ENCODE assay signal across 8 mouse cellular contexts in the genomic region with DNA sequence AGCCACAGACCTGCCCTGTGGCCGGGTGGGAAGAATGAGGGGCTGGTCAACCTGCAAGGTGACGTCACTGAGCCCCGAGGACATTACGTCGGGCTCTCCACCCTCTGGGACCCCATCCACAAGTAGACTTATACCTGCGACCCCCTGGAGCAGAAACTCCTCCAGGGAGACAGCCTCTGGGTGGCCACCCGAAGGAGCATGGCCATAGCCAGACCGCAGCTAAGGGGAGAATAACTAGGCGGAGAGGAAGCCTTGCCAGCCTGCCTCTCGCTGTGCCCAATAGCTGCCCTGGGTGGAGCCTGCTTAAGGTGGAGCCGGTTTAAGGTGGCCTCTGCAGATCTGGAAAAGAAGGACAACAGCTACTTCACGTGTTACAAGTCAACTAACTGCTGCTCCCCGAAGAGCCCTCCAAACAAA. TPM values are rescaled to one million over a fixed set of nuclear protein-coding genes. Genes with fewer than 3 reads are reported as not detected.
A peak's percentile ranks its signal among the peaks of the same experiment; 100 is the strongest.
DNase-seq lines count a peak whose midpoint lies in the region; ATAC-seq and TF ChIP-seq lines count a peak whose summit lies in the region.

A gene (minus strand): TSS at position 270 of the 417 bp plus-strand sequence.

- H3K36me3 ChIP-seq in intestine, postnatal 0 days (ENCODE audit: control insufficient read depth, insufficient read depth), result 0 out of 2 replicates have a peak, but pooled peaks cover 4% of the 10 kb centered on the region
- no peaks in the 10 kb centered on the region for H3K36me3 ChIP-seq in liver, embryonic 15.5 days (replicated peaks)

- 20% methylated on average over 13 of the region's 13 CpGs for WGBS in intestine, postnatal 0 days
- WGBS in liver, embryonic 15.5 days (ENCODE audit: insufficient replicate concordance), result 32% methylated on average over 13 of the region's 13 CpGs

- no peaks in the 10 kb centered on the region for H3K9me3 ChIP-seq in intestine, postnatal 0 days (ENCODE audit: control insufficient read depth)
- no peaks in the 10 kb centered on the region for H3K9me3 ChIP-seq in liver, embryonic 15.5 days (replicated peaks)

- H3K9ac ChIP-seq in intestine, postnatal 0 days (ENCODE audit: low read depth, low read length), result no peak within 1 kb of the TSS
- no peak within 1 kb of the TSS for H3K9ac ChIP-seq in liver, embryonic 15.5 days

- H3K27ac ChIP-seq in intestine, postnatal 0 days (ENCODE audit: low read depth, low read length), result no peak within 1 kb of the TSS
- H3K27ac ChIP-seq in liver, embryonic 15.5 days (replicated peaks), result no peak within 1 kb of the TSS

- no peaks in the 10 kb centered on the region for H3K4me1 ChIP-seq in intestine, postnatal 0 days (replicated peaks; ENCODE audit: control insufficient read depth, insufficient read depth, low read length)
- H3K4me1 ChIP-seq in liver, embryonic 15.5 days (replicated peaks), result peaks cover 9% of the 10 kb centered on the region; the same call in 1 of the 2 replicates

- H3K27me3 ChIP-seq in intestine, postnatal 0 days (replicated peaks; ENCODE audit: control insufficient read depth, insufficient read depth, low read length), result no peaks in the 10 kb centered on the region
- no peaks in the 10 kb centered on the region for H3K27me3 ChIP-seq in liver, embryonic 15.5 days

- TF ChIP-seq CTCF in intestine, postnatal 0 days (IDR thresholded peaks at IDR 0.05; ENCODE audit: low read depth), result no peak

- H3K4me2 ChIP-seq in intestine, postnatal 0 days (replicated peaks; ENCODE audit: low read depth), result peak within 1 kb of the TSS; percentile 66
- H3K4me2 ChIP-seq in liver, embryonic 15.5 days, result peak within 1 kb of the TSS; percentile 56

- peak; percentile 49 to 53 for DNase-seq in urinary bladder, adult 18-20 months (ENCODE audit: low spot score in 2 of 2)
- no peak for DNase-seq in urinary bladder, postnatal 10 days (ENCODE audit: low spot score)
- no peak for DNase-seq in embryo, embryonic 10 days (ENCODE audit: low spot score)

- ATAC-seq in common myeloid progenitor, adult 5-6 weeks (replicated peaks; ENCODE audit: low read depth, poor library complexity, severe bottlenecking), result peak; percentile 70
- ATAC-seq in granulocyte monocyte progenitor cell, adult 5-6 weeks (replicated peaks; ENCODE audit: poor library complexity, severe bottlenecking), result peak; percentile 48
- peak; percentile 68 for ATAC-seq in intestine, postnatal 0 days
- ATAC-seq in liver, embryonic 15.5 days (ENCODE audit: insufficient read depth), result no peak
- peak; percentile 25; the same call in 1 of the 2 replicates for ATAC-seq in neutrophil, adult 5-6 weeks (ENCODE audit: extremely low read depth, insufficient number of reproducible peaks, low FRiP score, poor library complexity, severe bottlenecking)

- peak within 1 kb of the TSS; percentile 39 for H3K4me3 ChIP-seq in intestine, postnatal 0 days (ENCODE audit: low read depth, low read length)
- peak within 1 kb of the TSS; percentile 35 for H3K4me3 ChIP-seq in liver, embryonic 15.5 days (replicated peaks)

RNA-seq across cellular contexts. Expression of the gene that starts here (rescaled TPM):
- total RNA-seq in common myeloid progenitor, adult 5-6 weeks (2017), result 0.32 and 0.87 TPM in 2 replicates
- not detected in 2 replicates for total RNA-seq in granulocyte monocyte progenitor cell, adult 5-6 weeks (2014; fragmentation: Nextera tagmentation)
- total RNA-seq in granulocyte monocyte progenitor cell, adult 5-6 weeks (2017), result not detected in 2 replicates
- 5.8 and 6.5 TPM in 2 replicates for polyA plus RNA-seq in intestine, postnatal 0 days (2015; fragmentation: Nextera tagmentation; extraction: Ambion mirVana)
- polyA plus RNA-seq in liver, embryonic 15.5 days (2015; fragmentation: Nextera tagmentation; extraction: Ambion mirVana), result 0.22 and 0.31 TPM in 2 replicates
- 0.74 TPM in 1 of 2 replicates, not detected in the other for total RNA-seq in neutrophil, adult 5-6 weeks (2017)

Comparison
In these comparisons a context has a peak if more than half of its experiments do, and no peak if none do; other contexts are left out.
1. DNase-seq: peak in urinary bladder, adult 18-20 months (2 of 2); none in urinary bladder, postnatal 10 days (single experiment) and embryo, embryonic 10 days (single experiment).
2. Peak in ATAC-seq in common myeloid progenitor, adult 5-6 weeks; RNA of the gene not detected or under 1 TPM.
3. Peak in ATAC-seq in granulocyte monocyte progenitor cell, adult 5-6 weeks; RNA of the gene not detected or under 1 TPM.
4. Peak in ATAC-seq in neutrophil, adult 5-6 weeks; RNA of the gene not detected or under 1 TPM.